Mouse (Mus musculus): ENCODE measurements around the gene 6330403K07Rik. TPM values are rescaled to one million over a fixed set of nuclear protein-coding genes. Genes with fewer than 3 reads are reported as not detected.

The 6330403K07Rik gene
- polyA plus RNA-seq (2017; shearing (Covaris generic)) = 10 to 100 TPM; 10.7 to 20.4 (median 17.8) TPM

- peak; percentile 56 for ATAC-seq
Measured at GRCm38 (mm10) chr11:71033163-71033761, at the start of gene 6330403K07Rik. 6330403K07Rik (minus strand) TSS chr11:71033513.

DNA sequence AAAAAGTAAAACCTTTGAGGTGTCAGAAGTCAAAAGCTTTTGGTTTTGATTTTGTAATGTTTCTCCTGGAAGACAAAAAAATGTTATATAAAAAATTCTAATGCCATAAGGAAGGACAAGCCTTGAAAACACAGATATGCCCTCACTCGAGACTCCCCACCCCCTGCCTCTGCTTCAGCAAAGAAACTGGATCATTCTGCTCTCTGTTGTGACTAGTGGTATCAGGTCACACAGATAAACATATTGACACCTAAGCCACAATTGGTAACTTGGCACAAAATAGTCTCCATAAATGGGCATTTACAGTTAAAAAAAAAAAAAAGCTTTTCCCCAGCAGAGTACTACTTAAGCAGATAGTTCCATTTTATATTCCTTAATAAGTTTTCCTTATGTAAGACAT, 43.0 kb upstream of the 6330403K07Rik start:
- no peak for ATAC-seq

GRCm38 (mm10) chr11:71052554-71052953, 19.2 kb upstream of the 6330403K07Rik start:
- no peak for ATAC-seq

- ATAC-seq = no peak
Measured at GRCm38 (mm10) chr11:71039526-71040298, 6.4 kb upstream of the 6330403K07Rik start.

DNA sequence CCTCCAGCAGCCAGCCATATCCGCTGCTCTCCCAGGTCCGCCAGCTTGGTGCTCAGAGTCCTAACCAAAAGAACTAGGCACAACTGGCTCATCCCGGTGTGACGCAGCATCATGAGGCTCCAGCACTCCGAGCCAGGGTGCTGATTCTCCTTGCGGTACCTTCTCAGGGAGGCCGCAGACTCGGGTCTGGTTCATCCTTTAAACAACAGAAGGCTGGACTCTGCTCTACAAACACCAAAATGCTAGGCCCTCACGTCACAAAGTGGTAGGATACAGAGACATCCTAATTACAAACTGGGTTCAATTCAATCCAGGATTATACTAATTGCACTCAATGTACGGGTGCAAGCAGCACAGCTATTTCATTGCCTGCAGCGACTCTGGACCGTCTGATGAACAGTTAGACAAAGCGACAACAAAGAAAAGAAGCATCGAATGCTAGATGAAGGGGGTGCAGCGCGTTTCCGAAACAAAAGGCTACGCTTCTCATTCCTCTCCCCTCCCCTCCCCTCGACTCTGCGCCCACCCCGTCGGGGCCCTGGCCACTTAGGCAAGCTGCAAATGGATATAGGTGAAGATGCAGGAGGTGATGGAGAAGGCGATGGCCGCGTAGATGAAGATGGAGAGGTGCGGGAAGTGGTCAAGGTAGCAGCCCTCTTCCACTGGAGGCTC, 686 bp downstream of the 6330403K07Rik start:
- no peak for ATAC-seq

- ATAC-seq = no peak
Measured at GRCm38 (mm10) chr11:71032070-71032469, 1.2 kb downstream of the 6330403K07Rik start.

- ATAC-seq = no peak
Measured at GRCm38 (mm10) chr11:71029403-71030118, 3.8 kb downstream of the 6330403K07Rik start.

DNA sequence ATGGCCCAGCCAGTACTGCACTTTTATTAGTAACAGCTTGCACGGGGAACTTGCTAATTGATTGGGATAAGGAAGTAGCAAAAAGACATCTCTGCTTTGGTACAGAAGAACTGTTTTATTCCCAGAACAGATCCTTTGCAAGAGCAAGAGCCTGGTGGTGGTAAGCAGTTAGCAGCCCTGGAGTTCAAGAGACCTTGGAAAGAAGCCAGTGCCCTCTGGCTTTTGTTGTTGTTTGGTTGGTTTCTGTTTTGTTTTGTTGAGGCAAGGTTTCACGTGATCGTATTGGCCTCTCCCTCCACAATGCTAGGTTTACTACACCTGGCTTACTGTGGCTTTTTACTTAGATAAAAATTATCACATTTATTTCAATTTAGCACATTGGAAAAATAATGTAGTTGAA, 5.0 kb downstream of the 6330403K07Rik start:
- no peak for ATAC-seq

DNA sequence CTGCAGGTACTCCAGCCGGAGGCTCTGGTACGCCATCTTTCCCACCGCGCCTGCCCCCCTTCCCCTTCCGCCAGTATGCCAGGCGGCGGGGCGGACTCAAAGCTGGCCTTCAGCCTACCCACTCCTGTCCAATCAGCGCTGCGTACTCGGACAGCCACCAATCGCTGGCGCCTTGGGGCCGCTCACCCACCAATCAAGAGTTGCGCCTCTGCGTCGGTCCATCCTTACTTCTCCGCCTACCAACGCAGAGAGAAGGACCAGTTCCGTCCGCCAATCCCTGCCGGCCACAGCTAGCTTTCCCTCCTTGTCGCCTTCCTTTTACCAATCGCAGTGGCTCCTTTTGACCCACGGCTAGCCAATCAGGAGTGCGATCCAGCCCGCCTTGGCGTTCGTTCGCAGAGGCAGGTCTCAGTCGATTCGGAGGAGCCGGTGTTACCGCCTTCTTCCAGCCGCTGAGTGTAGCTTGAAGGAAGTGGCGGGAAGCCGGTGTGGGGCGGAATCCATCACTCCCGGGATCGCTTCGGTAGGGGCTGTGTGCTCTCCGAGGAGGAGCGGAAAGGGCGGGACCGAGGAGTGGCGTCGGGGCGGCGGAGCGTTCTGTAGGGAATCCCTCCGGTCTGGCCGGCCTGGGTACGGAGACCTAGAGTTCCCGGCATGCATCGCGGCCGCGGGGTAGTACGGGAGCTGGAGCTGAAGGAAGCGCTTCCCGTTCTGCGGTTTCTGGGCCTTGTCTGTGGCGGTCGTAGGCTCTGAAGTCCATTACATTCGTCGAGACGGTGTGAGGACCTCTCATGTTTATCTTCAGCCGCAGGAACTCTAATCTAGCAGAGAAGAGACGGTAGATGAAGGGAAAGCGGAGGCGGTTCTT, 13.9 kb downstream of the 6330403K07Rik start, which contains the start of the genes Mis12 and Derl2:
Gene Mis12 (plus strand): TSS at position 411 of the 868 bp plus-strand sequence.
Gene Derl2 (minus strand): TSS at position 641 of the 868 bp plus-strand sequence.
- ATAC-seq = peak; percentile 97

DNA sequence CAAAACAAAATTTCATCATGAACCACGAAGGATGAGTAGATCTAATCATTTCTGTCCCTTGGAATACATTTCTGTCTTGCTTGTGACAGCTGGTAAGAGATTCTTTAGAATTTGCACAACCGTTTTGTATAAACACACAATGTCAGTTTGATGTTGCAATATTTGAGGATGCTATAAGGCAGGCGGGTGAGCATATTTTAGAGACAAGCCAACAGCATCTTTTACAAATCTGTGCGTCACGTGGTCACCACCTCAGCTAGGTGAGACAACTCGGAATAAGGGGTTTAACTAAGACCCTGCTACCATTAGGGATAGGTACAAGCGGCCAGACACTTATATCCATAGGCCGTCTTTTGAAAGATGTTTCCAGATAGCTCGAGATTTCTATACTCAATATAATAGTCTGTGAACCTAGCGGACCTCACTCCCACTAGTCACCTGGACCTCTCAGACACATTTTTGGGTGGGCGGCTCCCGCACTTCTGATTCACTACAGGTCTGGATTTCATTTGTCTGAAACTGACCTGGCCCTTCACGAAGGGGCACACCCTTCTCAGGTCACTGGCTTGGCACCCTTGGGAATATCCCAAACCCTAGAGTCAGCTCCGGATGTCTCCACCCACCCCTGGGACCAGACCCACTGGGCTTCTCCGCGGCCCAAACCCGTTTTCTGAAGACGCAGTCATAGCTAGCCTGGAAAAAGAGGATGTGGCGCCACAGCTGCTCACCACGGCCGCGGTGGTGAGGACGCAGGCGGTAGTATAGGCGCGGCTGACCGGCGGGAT, 14.7 kb downstream of the 6330403K07Rik start:
- ATAC-seq = peak; percentile 2

- no peak for ATAC-seq
Measured at GRCm38 (mm10) chr11:71017051-71017450, 16.3 kb downstream of the 6330403K07Rik start.

DNA sequence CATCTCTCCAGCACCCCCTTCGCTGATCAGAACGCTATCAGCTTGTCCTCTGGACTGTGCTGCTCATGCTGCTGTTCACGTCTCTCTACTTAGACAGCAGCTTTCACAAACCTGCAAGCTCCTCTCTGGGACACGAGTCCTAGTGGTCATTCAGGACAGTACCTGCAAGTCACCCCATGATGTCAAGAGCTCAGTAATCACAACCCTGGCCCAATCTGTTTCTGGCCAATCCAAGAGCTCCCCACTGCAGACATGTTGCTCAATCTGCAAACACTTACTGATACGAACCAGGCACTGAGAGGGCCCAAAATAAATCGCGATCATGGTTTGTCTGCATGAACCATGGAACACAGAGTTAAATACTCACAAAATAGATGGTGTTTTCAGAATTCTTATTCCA, 20.6 kb downstream of the 6330403K07Rik start:
- ATAC-seq = no peak

DNA sequence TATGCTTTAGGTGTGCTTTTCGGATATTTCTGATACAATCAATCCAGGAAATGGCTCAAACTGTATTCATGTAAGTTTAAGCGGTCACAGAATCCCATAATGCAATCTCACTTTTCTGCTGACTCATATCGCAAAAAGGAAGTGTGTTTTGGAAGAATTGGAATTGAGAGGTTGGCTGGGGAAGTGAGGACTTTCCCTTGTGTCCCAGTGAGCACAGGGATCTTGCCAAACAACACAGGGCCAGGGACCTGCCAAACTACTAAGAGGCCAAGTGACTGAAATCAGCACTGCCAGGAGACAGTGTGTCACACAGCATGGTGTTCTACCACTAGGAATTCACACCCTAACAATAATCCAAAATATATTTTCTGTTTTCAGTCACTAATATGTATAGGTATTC, 25.0 kb downstream of the 6330403K07Rik start:
- ATAC-seq = no peak

- no peak for ATAC-seq
Measured at GRCm38 (mm10) chr11:71007831-71008230, 25.5 kb downstream of the 6330403K07Rik start.

- no peak for ATAC-seq
Measured at GRCm38 (mm10) chr11:71007026-71007425, 26.3 kb downstream of the 6330403K07Rik start.

GRCm38 (mm10) chr11:71005046-71005445, 28.3 kb downstream of the 6330403K07Rik start:
- no peak for ATAC-seq

GRCm38 (mm10) chr11:71004316-71004773, 29.0 kb downstream of the 6330403K07Rik start, which contains the start of gene Dhx33:
Dhx33 (minus strand) TSS chr11:71004437.
- peak; percentile 94 for ATAC-seq

- ATAC-seq = peak; percentile 39
Measured at GRCm38 (mm10) chr11:71003611-71004315, 29.6 kb downstream of the 6330403K07Rik start.

DNA sequence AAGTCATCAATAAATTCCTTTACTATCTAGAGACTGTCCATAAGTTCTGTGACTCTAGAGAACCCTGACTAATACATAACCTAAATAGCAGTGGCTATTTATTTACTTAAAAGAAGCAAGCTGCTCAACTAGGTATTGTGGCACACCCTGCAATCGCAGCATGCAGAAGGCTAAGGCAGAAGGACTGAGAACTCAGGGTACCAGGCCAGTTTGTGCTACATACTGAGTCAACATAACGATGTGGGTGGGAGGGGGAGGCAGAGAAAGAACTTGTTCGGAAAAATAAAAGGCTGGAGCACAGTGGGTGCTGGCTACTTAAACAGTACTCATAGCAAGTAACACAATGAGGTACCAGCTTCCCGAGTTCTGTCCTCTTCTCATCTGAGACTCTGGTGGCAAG, 32.1 kb downstream of the 6330403K07Rik start:
- ATAC-seq = no peak

All from inflammation-experienced regulatory T-cells, adult 6 months (primary cell).